Mouse (Mus musculus): ENCODE measurements at regions not wholly inside any gene's neighbourhood (a gene's known extent, or its start where the extent isn't known, plus 50 kb on each side); places are given as distances from the start of the nearest gene placed in this dataset.

DNA sequence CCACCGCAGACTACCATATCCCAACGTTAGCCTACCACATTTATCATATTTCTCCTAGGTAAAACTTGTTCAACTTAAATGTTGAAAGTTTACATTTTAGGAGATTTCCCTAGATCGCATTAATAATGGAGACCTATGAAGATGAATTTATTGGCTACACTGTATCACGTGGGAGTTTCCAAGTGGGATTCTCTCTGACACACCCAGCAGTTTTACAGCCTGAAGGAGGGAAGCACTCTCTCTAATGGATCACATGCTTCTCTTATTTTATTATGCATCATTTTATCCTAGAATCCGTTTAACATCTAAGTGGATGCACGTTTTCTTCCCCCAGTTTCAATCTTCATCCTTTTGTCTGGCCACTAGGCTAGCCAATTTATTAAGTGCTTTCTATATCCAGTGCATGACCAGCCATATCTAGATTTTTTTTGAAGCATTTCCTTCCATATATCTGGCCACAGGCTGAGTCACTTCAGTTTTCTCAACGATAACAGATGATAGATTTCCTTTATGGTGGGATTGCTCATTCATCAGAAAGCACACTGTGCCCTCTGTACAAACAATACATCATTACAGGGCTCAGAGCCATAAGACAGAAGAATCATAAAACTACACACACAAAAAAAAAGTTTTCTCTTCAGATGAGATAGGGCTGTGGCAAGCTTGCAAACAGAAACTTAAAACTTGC, 476.3 kb upstream of the Syt1 start:
- no peak for DNase-seq (ENCODE audit: low spot score in 2 of 2)

DNA sequence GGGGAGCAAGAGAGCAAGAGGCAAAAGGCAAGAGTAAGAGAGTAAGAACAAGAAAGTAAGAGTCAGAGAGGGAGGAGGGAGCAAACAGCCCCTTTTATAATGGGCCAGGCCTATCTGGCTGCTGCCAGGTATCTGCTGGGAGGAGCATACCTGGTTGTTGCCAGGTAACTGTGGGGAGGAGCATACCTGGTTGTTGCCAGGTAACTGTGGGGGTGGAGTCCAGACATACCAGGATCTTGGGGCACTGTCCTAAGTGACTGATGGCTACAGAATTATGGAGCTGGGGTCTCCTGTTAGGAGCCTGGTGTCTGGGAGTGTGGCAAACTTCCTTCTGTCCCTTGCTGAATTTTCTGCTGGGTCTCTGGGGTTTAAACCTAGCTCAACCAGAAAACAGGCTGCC, 469.8 kb upstream of the Syt1 start:
- DNase-seq (ENCODE audit: low spot score in 2 of 2), result no peak

DNA sequence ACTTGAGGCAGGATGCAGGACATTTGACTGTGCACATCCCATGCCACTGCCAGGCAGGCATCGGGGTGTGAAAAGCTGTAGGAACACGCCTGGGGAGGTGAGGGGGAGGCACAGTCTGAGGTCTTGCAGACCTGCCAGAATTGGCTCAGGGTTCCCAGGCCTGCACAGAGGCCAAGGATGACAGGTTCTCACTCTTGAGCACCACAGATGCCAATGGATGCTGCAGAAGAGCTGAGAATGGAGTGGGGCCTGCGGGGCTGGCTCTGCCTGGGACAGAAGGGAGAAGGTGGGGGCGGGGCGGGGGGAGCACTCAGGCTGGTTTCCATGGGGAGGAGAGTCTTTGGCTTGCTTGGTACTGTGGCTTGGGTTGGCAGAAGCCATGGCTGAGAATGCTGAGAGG, 469.2 kb upstream of the Syt1 start:
- no peak for DNase-seq (ENCODE audit: low spot score in 2 of 2)

DNA sequence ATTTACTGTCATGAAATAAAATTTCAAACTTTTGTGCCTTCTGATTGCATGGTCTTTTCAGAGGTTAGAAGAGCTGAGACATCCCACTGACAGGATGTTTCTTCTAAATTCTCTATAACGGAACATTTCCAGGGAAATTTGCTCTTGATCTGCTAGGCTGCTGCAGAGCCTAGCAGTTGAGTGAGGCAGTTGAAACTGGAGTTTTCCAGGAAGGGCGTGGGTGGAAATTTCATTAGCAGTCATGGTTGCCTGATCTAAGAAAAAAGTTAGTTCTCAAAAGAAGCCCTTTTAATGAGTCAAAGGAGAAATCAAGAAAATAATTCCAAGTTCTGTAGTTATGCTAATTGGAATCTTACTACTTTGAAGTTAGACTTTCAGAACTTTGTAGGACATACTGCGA, 455.7 kb upstream of the Syt1 start:
- DNase-seq (ENCODE audit: low spot score in 2 of 2), result peak in 1 of 2 experiments; percentile 36

DNA sequence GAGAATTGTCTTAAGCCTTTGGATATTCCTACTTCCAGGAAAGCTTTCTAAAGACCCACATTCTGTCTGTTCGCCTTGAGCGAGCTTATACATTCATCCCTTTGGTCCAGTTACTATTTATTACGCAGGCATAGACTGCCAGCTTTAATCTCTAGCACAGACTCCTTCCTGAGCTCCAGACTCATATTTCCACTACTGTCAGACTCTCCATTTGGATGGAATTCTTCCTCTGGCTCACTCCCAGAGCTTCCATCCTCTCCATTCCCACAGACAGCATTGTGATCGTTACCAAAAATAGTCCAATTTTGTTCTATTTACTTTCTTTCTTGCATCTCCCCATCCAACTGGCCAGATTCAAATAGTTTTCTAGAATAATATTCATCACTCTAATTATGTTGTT, 420.3 kb upstream of the Syt1 start:
- DNase-seq (ENCODE audit: low spot score in 2 of 2), result no peak

DNA sequence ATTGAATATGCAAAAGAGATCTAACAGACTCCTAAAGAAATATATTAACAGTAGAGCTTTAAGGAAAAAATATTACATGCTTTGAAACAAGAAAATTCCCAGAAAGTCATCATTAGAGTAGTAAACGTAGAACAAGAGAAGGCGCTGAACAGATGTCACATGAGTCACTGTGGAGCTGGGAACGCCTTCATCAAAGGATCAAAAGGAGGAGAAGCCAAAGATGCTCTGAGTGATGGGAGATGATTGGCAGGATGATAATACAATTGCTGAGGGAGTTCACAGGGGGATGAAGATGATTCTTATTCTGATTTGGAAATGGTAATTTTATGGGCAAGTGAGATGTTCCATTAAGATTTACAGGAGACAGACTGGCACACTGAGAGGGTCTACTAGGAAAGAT, 417.1 kb upstream of the Syt1 start:
- no peak for DNase-seq (ENCODE audit: low spot score in 2 of 2)

DNA sequence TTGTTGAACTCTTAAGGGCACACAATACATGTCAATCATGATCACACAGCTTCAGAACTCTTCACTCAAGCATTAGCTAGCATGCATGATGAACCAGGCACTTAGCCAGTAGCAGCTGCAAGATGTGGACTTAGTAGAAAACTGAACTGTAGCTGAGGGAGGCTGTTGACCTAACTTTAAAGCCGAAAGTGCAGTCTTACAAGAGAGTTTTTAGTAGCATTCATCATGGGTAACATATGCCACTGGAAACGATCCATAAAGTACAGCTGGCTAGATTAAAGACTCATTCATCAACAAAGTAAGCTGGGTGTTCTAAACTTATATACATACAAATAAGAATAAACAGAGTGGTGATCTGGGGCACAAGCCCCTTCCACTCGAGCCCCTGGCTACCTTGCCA, 396.2 kb upstream of the Syt1 start:
- DNase-seq (ENCODE audit: low spot score in 2 of 2), result peak in 1 of 2 experiments; percentile 11

DNA sequence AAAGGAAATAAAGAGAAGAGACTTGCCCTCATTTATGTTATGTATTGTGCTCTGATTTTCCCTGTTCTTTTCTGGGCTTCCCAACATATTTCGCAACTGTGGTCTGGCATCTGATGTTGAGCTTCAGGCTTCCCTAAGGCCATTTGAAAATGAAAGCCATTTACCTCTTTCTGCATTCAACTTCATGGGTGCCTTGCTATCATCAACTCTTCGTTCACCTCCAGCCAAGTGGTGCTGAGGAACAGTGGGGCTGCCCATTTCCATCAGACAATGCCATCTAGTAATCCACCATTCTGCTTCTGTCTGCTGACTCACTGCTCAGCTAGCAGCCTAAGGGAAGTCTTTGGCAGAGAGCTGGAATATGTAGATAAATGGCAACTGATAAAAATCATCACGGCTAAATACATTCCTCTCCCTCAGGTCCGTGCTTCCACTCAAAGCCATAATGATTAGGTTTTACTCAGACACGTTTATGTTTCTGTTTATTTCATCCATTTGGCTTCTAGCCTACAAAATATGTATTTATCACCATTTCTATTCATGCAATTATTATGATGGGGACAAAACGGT, 394.4 kb upstream of the Syt1 start:
- DNase-seq (ENCODE audit: low spot score in 2 of 2), result no peak

DNA sequence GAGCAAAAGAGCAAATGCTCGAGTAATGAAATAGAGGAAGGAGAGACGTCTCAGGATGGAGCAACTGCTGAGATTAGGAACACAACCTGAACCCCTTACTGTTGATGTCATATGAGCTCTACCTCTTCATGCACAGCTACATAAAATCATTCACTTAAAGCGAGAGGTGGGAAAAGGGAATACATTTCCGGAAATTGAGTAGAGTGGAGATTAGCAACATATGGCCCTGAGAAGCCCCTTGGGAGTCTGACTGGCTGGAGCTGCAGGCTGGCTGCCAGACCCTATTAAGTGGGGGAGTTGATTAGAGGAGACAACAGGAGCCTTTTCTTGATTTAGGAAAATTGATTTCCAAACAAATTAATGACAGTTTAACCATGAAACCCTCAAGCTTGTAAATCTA, 373.0 kb upstream of the Syt1 start:
- DNase-seq (ENCODE audit: low spot score in 2 of 2), result no peak

DNA sequence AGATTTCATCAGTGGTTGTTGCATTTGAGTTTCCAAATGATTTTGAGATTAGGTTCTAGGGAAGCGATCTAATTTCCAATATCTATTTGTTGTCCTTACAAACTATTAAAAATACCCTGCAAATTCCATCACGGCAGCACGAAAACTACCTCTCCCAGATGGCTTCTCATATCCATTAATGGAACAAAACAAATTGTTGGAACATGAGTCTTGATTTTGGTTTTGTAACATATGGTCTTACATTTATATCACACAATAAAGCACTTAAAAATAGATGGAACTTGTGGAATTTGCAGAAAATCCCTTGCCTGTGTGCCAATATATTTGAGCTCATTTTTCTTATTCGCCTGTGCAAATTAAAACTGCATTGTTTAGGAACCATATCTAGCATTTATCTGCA, 368.1 kb upstream of the Syt1 start:
- DNase-seq (ENCODE audit: low spot score in 2 of 2), result no peak

DNA sequence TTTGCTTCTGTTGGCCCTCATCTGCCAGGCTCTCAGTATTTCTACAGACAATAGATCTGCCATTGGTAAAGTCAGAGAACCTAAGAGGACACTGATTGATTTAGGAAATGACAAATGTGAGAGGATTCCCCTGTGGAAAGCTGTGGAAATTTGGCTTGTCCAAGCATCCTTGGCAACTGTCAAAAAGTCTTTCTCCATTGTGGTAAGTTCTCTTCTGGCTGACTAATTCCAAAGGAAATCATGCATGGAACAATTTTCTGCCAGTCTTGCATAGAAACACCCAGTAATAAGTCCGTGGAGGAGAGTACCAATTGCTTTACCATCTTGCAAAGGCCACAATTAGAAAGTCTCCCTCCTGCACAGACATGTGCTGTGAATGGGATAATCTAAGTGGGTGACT, 349.4 kb upstream of the Syt1 start:
- DNase-seq (ENCODE audit: low spot score in 2 of 2), result peak in 1 of 2 experiments; percentile 14

DNA sequence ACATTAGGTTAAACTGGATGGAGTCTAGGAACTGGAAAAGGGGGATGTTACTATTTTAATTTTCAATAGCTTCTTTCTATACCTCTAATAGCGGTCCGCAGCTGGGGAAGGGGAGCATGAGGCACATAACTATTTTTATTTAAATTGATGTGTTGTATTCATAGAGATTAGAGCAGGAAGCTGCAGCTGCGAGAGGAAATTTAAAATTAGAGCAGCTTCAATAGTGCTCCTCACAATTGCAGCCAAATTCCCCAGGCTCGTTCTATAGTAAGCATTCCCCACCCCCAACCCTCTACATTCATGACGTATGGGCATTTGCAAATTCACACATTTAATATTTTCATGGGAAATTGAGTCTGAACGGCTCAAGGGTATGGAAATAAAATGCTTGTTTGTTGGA, 348.0 kb upstream of the Syt1 start:
- DNase-seq (ENCODE audit: low spot score in 2 of 2), result peak in 1 of 2 experiments; percentile 21

DNA sequence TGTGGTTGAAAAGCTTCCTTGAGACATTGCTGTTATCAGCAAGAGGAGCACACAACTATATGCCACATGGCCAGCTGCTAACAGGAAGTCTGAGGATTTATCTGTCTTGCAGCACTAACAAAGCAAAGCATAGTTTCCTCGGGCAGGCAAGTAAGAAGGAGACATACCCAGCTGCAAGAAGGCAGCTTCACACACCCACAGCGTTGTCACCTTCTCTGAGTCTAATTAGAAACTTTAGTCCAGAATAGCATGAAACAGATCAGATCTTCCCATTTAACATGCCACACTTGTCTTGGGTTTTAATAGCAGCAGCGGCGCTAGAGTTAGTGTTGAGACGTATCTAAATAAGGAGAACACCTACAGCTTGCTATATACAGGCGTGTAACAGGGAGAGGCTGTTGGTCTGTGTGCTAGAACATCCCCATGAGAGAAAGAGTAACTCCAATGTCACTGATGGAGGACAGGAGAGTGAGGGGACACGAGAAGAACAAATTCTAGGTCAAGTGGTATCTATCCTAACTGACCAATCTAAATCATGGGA, 322.1 kb upstream of the Syt1 start:
- peak; percentile 73 to 89 for DNase-seq (ENCODE audit: low spot score in 2 of 2)

DNA sequence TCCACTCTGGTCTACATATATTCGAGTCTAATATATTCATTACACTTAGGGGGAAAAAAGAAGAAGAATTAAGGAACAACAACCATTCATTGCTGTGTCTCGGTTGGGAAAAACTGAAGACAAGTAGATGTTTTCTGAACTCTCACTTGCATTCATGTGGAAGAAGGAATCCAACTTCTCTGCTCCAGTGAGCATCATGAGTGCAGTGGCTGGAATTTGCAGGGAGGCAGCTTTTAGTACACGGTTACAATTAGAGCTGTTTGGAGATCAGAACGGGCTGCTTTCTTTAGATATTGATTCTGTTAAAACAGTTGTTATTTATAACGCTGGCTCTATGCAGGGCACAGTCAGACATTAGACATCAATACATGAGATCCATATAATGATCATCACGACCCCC, 298.5 kb upstream of the Syt1 start:
- DNase-seq (ENCODE audit: low spot score in 2 of 2), result no peak

DNA sequence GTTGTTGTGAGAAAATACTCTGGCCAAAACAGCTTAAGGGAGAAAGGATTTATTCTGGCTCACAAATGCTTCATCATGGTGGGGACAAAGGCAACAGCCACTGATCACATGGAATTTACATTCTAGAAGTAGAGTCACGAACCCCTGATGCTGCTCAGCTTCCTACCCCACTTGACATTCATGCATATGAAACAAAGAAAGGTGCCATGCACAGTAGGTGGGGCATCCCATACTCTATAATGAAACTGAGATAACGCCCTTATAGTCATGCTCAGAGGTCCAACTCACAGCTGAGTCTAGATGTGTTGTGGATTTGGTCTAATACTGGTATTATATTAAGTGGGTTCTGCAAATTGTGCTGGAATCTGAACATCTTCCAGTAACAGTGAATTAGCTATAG, 289.4 kb upstream of the Syt1 start:
- no peak for DNase-seq (ENCODE audit: low spot score in 2 of 2)

DNA sequence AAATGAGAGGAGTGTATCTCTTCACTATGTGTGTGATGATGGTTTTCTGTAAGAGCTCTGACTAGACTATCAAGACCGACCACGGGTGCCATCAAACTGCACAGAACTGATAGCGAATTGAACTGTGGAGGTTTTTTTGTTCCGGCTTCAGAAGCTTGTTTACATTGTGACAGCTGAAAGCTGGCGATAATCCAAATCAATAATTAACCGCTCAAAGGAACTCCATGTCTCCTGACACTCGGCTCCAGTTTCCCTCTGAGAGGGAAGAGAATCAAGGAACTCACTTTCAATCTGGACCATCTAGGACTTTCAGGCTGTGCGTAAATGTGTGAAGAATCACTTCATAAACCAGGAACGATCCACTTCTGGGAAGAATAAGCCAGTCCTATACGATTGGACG, 289.0 kb upstream of the Syt1 start:
- DNase-seq (ENCODE audit: low spot score in 2 of 2), result no peak

DNA sequence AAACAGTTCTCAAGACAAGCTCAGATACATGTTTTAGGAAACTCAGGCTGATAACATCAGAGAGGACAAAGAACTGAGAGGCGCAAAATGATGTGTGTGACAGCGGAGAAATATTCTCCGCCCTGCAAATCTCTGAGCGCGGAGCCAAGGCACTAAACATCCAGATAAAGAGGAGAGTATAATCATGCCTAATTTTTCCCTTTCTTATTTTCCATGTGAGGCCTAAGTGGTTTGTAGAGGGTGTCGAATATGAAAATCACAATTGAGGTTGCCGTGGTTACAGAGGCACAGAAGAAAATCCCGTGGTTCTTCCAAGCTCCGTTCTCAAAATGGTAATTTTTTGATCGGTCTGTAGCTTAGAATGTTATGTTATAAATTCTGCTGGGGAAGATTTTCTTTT, 272.6 kb upstream of the Syt1 start:
- peak; percentile 10 to 13 for DNase-seq (ENCODE audit: low spot score in 2 of 2)

DNA sequence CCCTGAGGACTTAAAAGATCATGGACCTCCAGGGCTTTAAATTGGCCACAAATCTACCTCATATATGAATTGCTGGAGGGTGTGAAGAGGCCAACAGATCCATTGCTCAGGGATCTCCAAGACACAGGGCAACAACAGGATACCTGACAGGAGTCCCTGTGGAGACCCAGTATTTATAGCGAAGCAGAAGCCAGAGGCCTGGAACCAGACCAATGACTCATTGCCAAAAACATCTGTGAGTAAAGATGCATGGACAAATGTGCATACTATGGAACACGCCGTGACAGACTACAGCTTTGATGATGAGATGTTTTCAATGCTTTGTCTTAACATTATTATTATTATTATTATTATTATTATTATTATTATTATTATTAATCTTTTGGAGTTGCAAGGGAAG, 239.0 kb upstream of the Syt1 start:
- DNase-seq (ENCODE audit: low spot score in 2 of 2), result no peak

DNA sequence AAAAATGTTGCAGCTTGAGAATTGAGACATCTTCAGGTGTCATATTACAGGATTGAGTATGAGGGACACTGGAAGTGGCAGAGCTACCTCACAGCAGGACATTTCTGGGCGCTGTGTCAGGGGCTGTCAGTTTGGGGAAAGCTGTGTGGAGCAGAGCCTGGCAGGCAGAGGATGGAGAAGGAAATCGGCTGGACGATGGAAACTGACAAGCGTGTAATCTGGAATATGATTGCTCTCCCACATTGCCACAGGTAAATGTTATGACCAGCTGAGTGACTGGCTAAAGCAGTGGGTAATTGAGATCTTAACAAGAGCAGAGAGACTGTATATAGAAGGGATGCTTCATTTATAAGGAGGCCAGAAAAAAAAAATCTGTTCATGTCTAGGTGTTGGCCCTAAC, 235.5 kb upstream of the Syt1 start:
- no peak for DNase-seq (ENCODE audit: low spot score in 2 of 2)

DNA sequence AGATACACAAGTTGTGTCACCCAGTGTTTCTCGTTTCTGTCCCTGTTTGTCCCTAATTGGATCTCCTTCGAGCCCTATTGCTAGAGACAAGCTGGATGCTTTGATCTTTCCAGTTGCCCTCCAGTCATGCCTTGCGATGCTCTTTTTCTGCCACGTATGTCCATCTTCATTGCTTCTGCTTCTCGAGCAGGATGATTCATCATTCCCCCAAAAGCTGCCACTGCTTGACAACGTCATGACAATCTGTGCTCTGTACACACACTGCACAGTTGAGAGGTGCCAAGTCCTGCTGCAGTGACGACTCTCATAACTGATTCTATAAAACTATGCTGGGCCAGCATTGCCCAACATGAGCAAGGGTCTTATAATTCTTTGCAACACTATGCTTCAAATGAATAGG, 226.2 kb upstream of the Syt1 start:
- peak in 1 of 2 experiments; percentile 9 for DNase-seq (ENCODE audit: low spot score in 2 of 2)

DNA sequence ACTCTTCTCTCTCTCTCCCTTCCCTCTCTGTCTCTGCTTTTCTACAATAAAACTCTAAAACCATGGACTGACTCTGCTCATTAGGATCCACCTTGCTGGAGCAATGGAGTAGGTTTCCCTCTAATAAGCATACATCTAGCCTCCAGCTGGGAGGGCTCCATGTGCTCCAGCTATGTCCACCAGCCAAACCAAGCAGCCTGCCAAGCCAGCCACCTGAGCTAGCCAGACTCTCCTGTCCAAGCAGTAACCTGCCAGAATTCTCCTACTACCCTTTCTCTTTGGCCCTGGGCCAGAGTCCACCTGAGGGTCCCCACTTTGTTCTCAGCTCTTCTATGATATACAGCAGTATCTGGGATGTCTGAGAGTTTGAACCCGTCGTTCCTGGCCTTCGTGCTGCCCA, 216.2 kb upstream of the Syt1 start:
- DNase-seq (ENCODE audit: low spot score in 2 of 2), result no peak

DNA sequence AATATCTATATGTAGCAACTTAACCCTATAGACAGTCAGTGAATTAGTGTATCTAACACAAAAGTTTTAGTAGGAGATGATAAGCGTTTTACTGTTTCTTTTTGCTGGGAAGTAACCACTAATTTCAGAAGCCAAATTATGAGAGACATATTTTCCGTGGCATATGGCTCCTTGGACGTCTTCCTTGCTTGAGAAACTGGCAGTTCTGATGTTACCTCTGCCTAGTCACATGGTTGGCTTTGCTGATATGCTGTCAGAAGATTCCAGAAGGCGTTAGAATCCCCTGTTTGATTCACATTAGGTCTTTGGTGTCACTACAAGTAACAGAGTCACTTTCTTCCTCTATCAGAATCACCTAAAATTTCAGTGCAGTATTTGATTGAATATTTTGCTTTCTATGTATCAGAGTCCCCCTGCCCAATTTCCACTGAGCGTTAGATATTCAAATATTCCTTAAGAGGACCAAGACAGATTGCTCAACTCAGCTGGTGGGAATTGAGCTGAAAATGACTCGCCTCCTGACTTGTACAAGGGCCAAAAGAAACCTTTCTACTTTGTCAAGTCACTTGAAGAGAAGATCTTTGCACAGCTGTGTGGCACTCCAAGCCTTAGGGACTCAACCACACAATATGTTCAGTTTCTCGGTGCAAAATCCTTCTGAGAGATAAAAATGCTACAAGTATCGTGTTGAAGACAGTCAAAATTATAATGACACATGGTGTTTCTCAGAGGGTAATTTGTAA, 178.2 kb upstream of the Syt1 start:
- DNase-seq (ENCODE audit: low spot score in 2 of 2), result peak in 1 of 2 experiments; percentile 28

DNA sequence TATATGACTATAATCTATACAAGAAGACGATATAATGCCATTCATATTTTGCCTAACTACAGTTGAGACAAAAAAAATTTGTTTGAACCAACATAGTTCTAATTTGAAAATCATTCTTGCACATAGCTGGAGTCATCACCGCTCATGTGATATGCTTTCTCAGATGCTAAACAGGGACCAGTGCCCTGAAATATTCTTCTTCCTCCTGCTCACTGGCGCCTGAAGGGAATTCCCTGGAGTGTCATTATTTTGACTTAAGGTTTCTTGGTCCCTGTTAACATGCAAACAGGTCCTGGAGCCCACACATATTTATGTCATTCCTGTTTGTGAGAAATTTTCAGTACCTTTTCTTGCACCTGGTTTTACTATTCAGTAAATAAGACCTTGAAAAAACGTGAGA, 177.5 kb upstream of the Syt1 start:
- DNase-seq (ENCODE audit: low spot score in 2 of 2), result no peak
